Mouse (Mus musculus) liver, embryonic 16.5 days (tissue): Measurements from ENCODE around the gene Ascl3. TPM values are rescaled to one million over a fixed set of nuclear protein-coding genes. Genes with fewer than 3 reads are reported as not detected.

Experiments used
- ATAC-seq: fragments of 200-750 bp; cut with Nextera tagmentation; 2 replicates; pipeline ENCODE4 v1.8.0; 2017; ENCODE audit warnings: low read depth, mild to moderate bottlenecking, moderate number of reproducible peaks, moderate library complexity
- H3K27ac ChIP-seq: fragments of 300-500 bp; sonication (generic); 2 replicates; pipeline ENCODE4 v1.5.1; 2014; ENCODE audit warnings: mild to moderate bottlenecking, low read length
- H3K27me3 ChIP-seq: fragments of 300-500 bp; sonication (generic); 2 replicates; pipeline ENCODE4 v1.6.1; 2014; ENCODE audit warnings: low read depth, low read length, mixed read lengths; ENCODE audit not compliant: control insufficient read depth, insufficient read depth
- H3K36me3 ChIP-seq: fragments of 300-500 bp; sonication (generic); 2 replicates; pipeline ENCODE4 v1.6.1; 2014; ENCODE audit warnings: mild to moderate bottlenecking; ENCODE audit not compliant: control insufficient read depth, insufficient read depth
- H3K4me1 ChIP-seq: fragments of 300-500 bp; sonication (generic); 2 replicates; pipeline ENCODE4 v1.6.1; 2014; ENCODE audit warnings: low read depth, low read length, mixed read lengths; ENCODE audit not compliant: control insufficient read depth
- H3K4me2 ChIP-seq: fragments of 300-500 bp; sonication (generic); 2 replicates; pipeline ENCODE4 v1.6.1; 2014; ENCODE audit warnings: low read depth, low read length, mixed read lengths
- H3K4me3 ChIP-seq: fragments of 300-500 bp; sonication (generic); 2 replicates; pipeline ENCODE4 v1.5.1; 2014; ENCODE audit warnings: low read depth, mild to moderate bottlenecking, low read length
- H3K9ac ChIP-seq: fragments of 300-500 bp; sonication (generic); 2 replicates; pipeline ENCODE4 v1.6.1; 2014; ENCODE audit warnings: low read depth, low read length
- H3K9me3 ChIP-seq: fragments of 300-500 bp; sonication (generic); replicated peaks from 2 replicates; pipeline ENCODE4 v1.6.1; 2016; ENCODE audit warnings: low read length; ENCODE audit not compliant: control insufficient read depth
- WGBS: fragments of 180-500 bp; shearing (Covaris S2); extraction: QIAGEN DNeasy Blood & Tissue Kit; methylation state at CpG from one replicate; pipeline ENCODE4 v1.1.7; 2014; ENCODE audit not compliant: insufficient replicate concordance; 5-methylcytosine and 5-hydroxymethylcytosine counted together
- polyA plus RNA-seq: library from polyadenylated mRNA; unstranded; fragments of >200 nt; fragmentation: Nextera tagmentation; extraction: Ambion mirVana; gene quantifications from 2 replicates; pipeline ENCODE4 v1.2.1, GENCODE M21; 2015

Ascl3 gene
- polyA plus RNA-seq, 1 experiment from 2014 or later: not detected

DNA sequence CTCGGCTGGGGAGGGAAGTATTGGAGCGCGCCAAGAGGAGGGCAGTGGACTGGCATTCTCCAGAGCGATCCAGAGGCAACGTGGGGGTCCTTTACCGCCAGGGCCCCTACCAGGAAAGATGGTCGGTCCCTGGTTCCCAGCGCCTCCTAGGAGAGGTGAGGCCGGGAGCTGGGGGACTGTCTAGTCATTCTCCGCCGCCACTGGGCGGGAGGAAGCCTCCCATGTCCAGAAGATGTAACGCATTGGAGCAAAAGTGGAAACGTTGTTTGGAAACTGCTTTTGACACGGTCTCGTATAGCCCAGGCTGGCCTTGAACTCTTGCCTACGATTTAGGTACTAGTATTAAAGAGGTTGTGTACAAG is 27.5 kb downstream of the Ascl3 start:
- ATAC-seq: peak; percentile 50
- Histone ChIP-seq H3K27ac (peak overlapping the region; percentile 67), H3K4me2 (peak overlapping the region; percentile 85), H3K36me3 (no peaks in the 10 kb centered on the region; the same call in 1 of the 2 replicates), H3K9ac (peak overlapping the region; percentile 86), H3K4me1 (peaks cover 12% of the 10 kb centered on the region), H3K4me3 (peak overlapping the region; percentile 86), H3K27me3 (no peaks in the 10 kb centered on the region), H3K9me3 (no peaks in the 10 kb centered on the region)
- 2% methylated on average over 17 of the region's 17 CpGs for WGBS

- Histone ChIP-seq H3K27me3 (no peaks in the 10 kb centered on the region), H3K9ac (peak within 1 kb of the TSS; percentile 86), H3K27ac (peak within 1 kb of the TSS; percentile 67), H3K9me3 (no peaks in the 10 kb centered on the region), H3K4me1 (peaks cover 12% of the 10 kb centered on the region), H3K4me3 (peak within 1 kb of the TSS; percentile 86), H3K4me2 (peak within 1 kb of the TSS; percentile 85), H3K36me3 (no peaks in the 10 kb centered on the region; the same call in 1 of the 2 replicates)
- WGBS: 1% methylated on average over 61 of the region's 61 CpGs
- peak; percentile 92 for ATAC-seq
These were observed 28.1 kb downstream of the Ascl3 start, which contains the start of the genes St5 and Akip1 for GRCm38 (mm10) chr7:109703190-109704015. TSS of gene St5 (minus strand) at chr7:109703605. TSS of gene Akip1 (plus strand) at chr7:109703690.

- no peak for ATAC-seq
- WGBS: 63% methylated on average over 4 of the region's 4 CpGs
- Histone ChIP-seq H3K27me3 (no peaks in the 10 kb centered on the region), H3K9ac (no peak overlapping the region), H3K4me2 (no peak overlapping the region), H3K27ac (no peak overlapping the region), H3K9me3 (no peaks in the 10 kb centered on the region), H3K4me1 (peaks cover 12% of the 10 kb centered on the region), H3K4me3 (no peak overlapping the region), H3K36me3 (no peaks in the 10 kb centered on the region; the same call in 1 of the 2 replicates)
These were observed 28.8 kb downstream of the Ascl3 start for GRCm38 (mm10) chr7:109702721-109703120.

- Histone ChIP-seq H3K27me3 (no peaks in the 10 kb centered on the region), H3K36me3 (no peaks in the 10 kb centered on the region), H3K4me1 (peaks cover 12% of the 10 kb centered on the region), H3K27ac (no peak overlapping the region), H3K9ac (no peak overlapping the region), H3K9me3 (no peaks in the 10 kb centered on the region), H3K4me2 (no peak overlapping the region), H3K4me3 (no peak overlapping the region)
- ATAC-seq: no peak
These were observed 31.3 kb downstream of the Ascl3 start for GRCm38 (mm10) chr7:109700213-109700612.

DNA sequence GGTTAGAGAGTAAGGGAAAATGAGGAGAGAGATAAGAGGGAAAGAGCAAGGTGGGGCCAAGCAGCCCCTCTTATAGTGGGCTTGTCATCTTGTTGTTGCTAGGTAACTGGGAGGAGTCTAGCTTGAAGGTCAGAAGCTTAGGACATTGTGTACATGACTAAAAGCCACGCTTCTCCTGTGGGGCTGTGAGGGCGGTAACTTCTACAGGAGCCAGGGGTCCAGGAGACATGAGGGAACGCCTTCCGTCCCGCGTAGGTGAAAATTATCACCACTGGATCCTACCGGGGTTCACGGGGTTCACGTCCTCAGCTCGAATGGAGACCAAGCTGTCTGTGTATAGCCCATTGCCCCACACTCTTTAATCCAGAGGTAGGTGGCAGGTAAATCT is 36.2 kb downstream of the Ascl3 start:
- Histone ChIP-seq H3K4me3 (no peak overlapping the region), H3K36me3 (no peaks in the 10 kb centered on the region), H3K27me3 (no peaks in the 10 kb centered on the region), H3K27ac (no peak overlapping the region), H3K4me2 (no peak overlapping the region), H3K4me1 (no peaks in the 10 kb centered on the region), H3K9me3 (no peaks in the 10 kb centered on the region), H3K9ac (no peak overlapping the region)
- no peak for ATAC-seq
- WGBS: 89% methylated on average over 10 of the region's 10 CpGs

- no peak overlapping the region for H3K4me3 ChIP-seq
- H3K27ac ChIP-seq: no peak overlapping the region
- H3K4me2 ChIP-seq: no peak overlapping the region
- ATAC-seq: no peak
- no peaks in the 10 kb centered on the region for H3K9me3 ChIP-seq
- H3K4me1 ChIP-seq: no peaks in the 10 kb centered on the region
- WGBS: 65% methylated on average over 13 of the region's 13 CpGs
- H3K27me3 ChIP-seq: no peaks in the 10 kb centered on the region
- H3K9ac ChIP-seq: no peak overlapping the region
- H3K36me3 ChIP-seq: no peaks in the 10 kb centered on the region
These were observed 36.8 kb downstream of the Ascl3 start for GRCm38 (mm10) chr7:109694576-109695338.

DNA sequence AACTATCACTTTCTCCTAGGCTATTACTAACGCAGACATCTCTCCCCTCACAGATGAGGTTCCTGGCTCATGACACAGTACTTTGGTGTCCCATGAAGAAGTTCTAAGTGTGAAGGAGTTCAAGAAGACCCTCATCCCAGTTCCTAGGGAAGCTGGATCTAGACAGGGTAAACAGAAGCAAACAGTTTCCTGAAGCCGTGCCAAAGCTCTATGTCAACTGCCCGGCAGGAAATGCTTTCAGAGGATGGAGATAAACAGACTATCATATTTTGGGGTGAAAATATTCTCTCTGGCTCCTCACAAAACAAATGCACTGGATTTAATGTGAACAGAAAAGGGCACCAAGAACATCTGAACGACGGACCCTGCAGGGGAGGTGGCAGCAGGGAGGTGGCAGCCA is 40.6 kb downstream of the Ascl3 start:
- WGBS: 67% methylated on average over 5 of the region's 5 CpGs
- Histone ChIP-seq H3K27me3 (no peaks in the 10 kb centered on the region), H3K9me3 (no peaks in the 10 kb centered on the region), H3K27ac (no peak overlapping the region), H3K4me3 (no peak overlapping the region), H3K4me1 (no peaks in the 10 kb centered on the region), H3K4me2 (no peak overlapping the region), H3K9ac (no peak overlapping the region), H3K36me3 (no peaks in the 10 kb centered on the region)
- ATAC-seq: no peak

GRCm38 (mm10) chr7:109690101-109690500 is 41.4 kb downstream of the Ascl3 start:
- Histone ChIP-seq H3K36me3 (no peaks in the 10 kb centered on the region), H3K27me3 (no peaks in the 10 kb centered on the region), H3K9ac (no peak overlapping the region), H3K9me3 (no peaks in the 10 kb centered on the region), H3K27ac (no peak overlapping the region), H3K4me1 (no peaks in the 10 kb centered on the region), H3K4me2 (no peak overlapping the region), H3K4me3 (no peak overlapping the region)
- WGBS: 76% methylated on average over 3 of the region's 3 CpGs
- no peak for ATAC-seq

GRCm38 (mm10) chr7:109686585-109687128 is 44.9 kb downstream of the Ascl3 start:
- H3K36me3 ChIP-seq: no peaks in the 10 kb centered on the region
- no peak for ATAC-seq
- no peak overlapping the region for H3K9ac ChIP-seq
- H3K4me2 ChIP-seq: no peak overlapping the region
- no peak overlapping the region for H3K27ac ChIP-seq
- H3K9me3 ChIP-seq: no peaks in the 10 kb centered on the region
- H3K4me1 ChIP-seq: no peaks in the 10 kb centered on the region
- WGBS: 49% methylated on average over 9 of the region's 9 CpGs
- H3K4me3 ChIP-seq: no peak overlapping the region
- H3K27me3 ChIP-seq: no peaks in the 10 kb centered on the region
